Comparison of ENCODE assay signal across 19 mouse cellular contexts in genomic region chr10:96595435-96596132, GRCm38 (mm10). TPM values are rescaled to one million over a fixed set of nuclear protein-coding genes. Genes with fewer than 3 reads are reported as not detected.
DNase-seq lines count a peak whose midpoint lies in the region; ATAC-seq and TF ChIP-seq lines count a peak whose summit lies in the region.
"Had no signal": no experiment of that assay in that cellular context is flagged by ENCODE, and none has a peak within 500 bp of the region (broad histone marks: within the 10 kb centered on the region; RNA-seq: fewer than 3 reads in every experiment).

No protein-coding gene starts in this region.

- in situ Hi-C loops in CH12.LX (cut with MboI; ENCODE audit: low pct_ligation_motif_present, low pct_unique_long_range_greater_than_20kb, low sequenced_read_pairs) = no loop called here

- TF ChIP-seq RAD21 in CH12.LX (IDR thresholded peaks at IDR 0.05; ENCODE audit: low read depth, low read length) = no peak

- peak; percentile 34; the same call in 1 of the 2 replicates for ATAC-seq in megakaryocyte, adult 5-6 weeks (ENCODE audit: poor library complexity, severe bottlenecking)
- ATAC-seq: CD4-positive, CD25-positive, alpha-beta regulatory T cell, adult 4 months; forebrain, embryonic 16.5 days; hindbrain, embryonic 16.5 days had no signal

- peak in 1 of 2 experiments; percentile 47 for DNase-seq in spleen, adult 2 months (ENCODE audit: low read depth in 1 of 2, low spot score in 2 of 2)
- no peak for DNase-seq in spleen, postnatal 14 days (ENCODE audit: low spot score in 2 of 2)
- DNase-seq in CH12.LX (ENCODE audit: extremely low read depth) = peak; percentile 39
- DNase-seq in splenic B cell, adult 2 months (ENCODE audit: low read depth, low spot score) = peak; percentile 65
- DNase-seq in testis, postnatal 14 days (ENCODE audit: low spot score) = no peak
- no peak for DNase-seq in left cerebral cortex, adult 2 months (ENCODE audit: extremely low spot score in 1 of 2, low spot score in 2 of 2)
- DNase-seq: adrenal gland, postnatal 10 days; cerebellum, adult 11 months; cerebellum, adult 8-10 months; cerebellum, postnatal 14 days; gastrocnemius, postnatal 10 days; heart, adult 2 months had no signal

- no peak overlapping the region for H3K9ac ChIP-seq in CH12.LX (ENCODE audit: insufficient read depth, low read depth)
- H3K9ac ChIP-seq: embryonic facial prominence, embryonic 13.5 days; forebrain, embryonic 12.5 days; heart, embryonic 12.5 days had no signal

- peak overlapping the region; percentile 63 for H3K27ac ChIP-seq in spleen, adult 2 months (ENCODE audit: insufficient read depth, low read length)
- no peak overlapping the region for H3K27ac ChIP-seq in CH12.LX (ENCODE audit: insufficient read depth, low read depth)
- H3K27ac ChIP-seq in left cerebral cortex, adult 2 months = no peak overlapping the region
- H3K27ac ChIP-seq: embryonic facial prominence, embryonic 13.5 days; forebrain, embryonic 12.5 days; heart, adult 2 months had no signal

- TF ChIP-seq EP300 in CH12.LX (IDR thresholded peaks at IDR 0.05; ENCODE audit: low read length) = 0 out of 2 replicates have a peak, but pooled peaks have one; percentile 20

- H3K4me2 ChIP-seq in CH12.LX (ENCODE audit: insufficient read depth, low read depth, poor library complexity, severe bottlenecking) = peak overlapping the region; percentile 73
- H3K4me2 ChIP-seq: embryonic facial prominence, embryonic 13.5 days; forebrain, embryonic 12.5 days; heart, embryonic 12.5 days had no signal

- no peak for TF ChIP-seq CTCF in spleen, adult 2 months (IDR thresholded peaks at IDR 0.05; ENCODE audit: extremely low read depth, insufficient read depth, insufficient read length, insufficient replicate concordance)
- no peak for TF ChIP-seq CTCF in CH12.LX (conservative IDR thresholded peaks at IDR 0.05 in 1 of 2, IDR thresholded peaks at IDR 0.05 in 1 of 2; ENCODE audit: low read depth in 2 of 2, low read length in 2 of 2)
- TF ChIP-seq CTCF in left cerebral cortex, adult 2 months (IDR thresholded peaks at IDR 0.05) = no peak

- no peaks in the 10 kb centered on the region for H3K79me2 ChIP-seq in CH12.LX (replicated peaks; ENCODE audit: control insufficient read depth, extremely low read depth, insufficient read depth, poor library complexity, severe bottlenecking)

- H3K27me3 ChIP-seq in spleen, adult 2 months (ENCODE audit: control insufficient read depth, insufficient read depth, low read length) = no peaks in the 10 kb centered on the region
- no peaks in the 10 kb centered on the region for H3K27me3 ChIP-seq in CH12.LX (replicated peaks)
- H3K27me3 ChIP-seq in splenic B cell, adult 2 months (ENCODE audit: control insufficient read depth, insufficient read depth, low read length, poor library complexity, severe bottlenecking) = no peaks in the 10 kb centered on the region
- H3K27me3 ChIP-seq: embryonic facial prominence, embryonic 13.5 days; forebrain, embryonic 12.5 days had no signal

- peak overlapping the region; percentile 30; the same call in 1 of the 2 replicates for H3K4me3 ChIP-seq in spleen, adult 2 months (ENCODE audit: extremely low read depth, insufficient read depth, insufficient read length)
- H3K4me3 ChIP-seq in CH12.LX (replicated peaks in 1 of 3; ENCODE audit: low read depth in 2 of 3, low read length in 2 of 3, poor library complexity in 1 of 3) = no peak overlapping the region
- no peak overlapping the region for H3K4me3 ChIP-seq in left cerebral cortex, adult 2 months
- H3K4me3 ChIP-seq: embryonic facial prominence, embryonic 13.5 days; forebrain, embryonic 12.5 days; heart, adult 2 months; heart, embryonic 12.5 days had no signal

- TF ChIP-seq POLR2A in spleen, adult 2 months (IDR thresholded peaks at IDR 0.05; ENCODE audit: low read depth, low read length) = no peak
- no peak for TF ChIP-seq POLR2A in CH12.LX (IDR thresholded peaks at IDR 0.05; ENCODE audit: low read depth, low read length)

- dilution Hi-C loops in CH12.LX (cut with MboI; ENCODE audit: extremely low pct_ligation_motif_present, extremely low pct_unique_long_range_greater_than_20kb, low sequenced_read_pairs) = no loop called here

- intact Hi-C loops in left cerebral cortex, adult 2 months (cut with DNase I) = no loop called here

- H3K9me3 ChIP-seq in CH12.LX (replicated peaks; ENCODE audit: low read length) = no peaks in the 10 kb centered on the region
- H3K9me3 ChIP-seq: embryonic facial prominence, embryonic 13.5 days; forebrain, embryonic 12.5 days; heart, embryonic 12.5 days had no signal

- H3K36me3 ChIP-seq in spleen, adult 2 months (ENCODE audit: control insufficient read depth, insufficient read depth, low read length) = no peaks in the 10 kb centered on the region
- no peaks in the 10 kb centered on the region for H3K36me3 ChIP-seq in CH12.LX (replicated peaks in 1 of 2; ENCODE audit: control insufficient read depth in 1 of 2, insufficient read depth in 1 of 2, low read length in 1 of 2)
- H3K36me3 ChIP-seq in splenic B cell, adult 2 months (ENCODE audit: control insufficient read depth, insufficient read depth, low read length, poor library complexity, severe bottlenecking) = no peaks in the 10 kb centered on the region
- H3K36me3 ChIP-seq: embryonic facial prominence, embryonic 13.5 days; forebrain, embryonic 12.5 days; heart, embryonic 12.5 days had no signal

- 43% methylated on average over 10 of the region's 10 CpGs for WGBS in spleen, adult 2 months

- H3K4me1 ChIP-seq in spleen, adult 2 months (ENCODE audit: control insufficient read depth, insufficient read depth, insufficient read length) = peaks cover 19% of the 10 kb centered on the region; the same call in 1 of the 2 replicates
- peaks cover 8 to 37% of the 10 kb centered on the region in 2 experiments; a peak in 3 of 4 replicates for H3K4me1 ChIP-seq in CH12.LX (ENCODE audit: control insufficient read depth in 1 of 2, insufficient read depth in 2 of 2)
- H3K4me1 ChIP-seq: forebrain, embryonic 12.5 days; heart, embryonic 12.5 days had no signal

TF ChIP-seq in CH12.LX, 34 proteins besides CTCF, POLR2A, EP300 and RAD21:
- TF ChIP-seq MAZ (IDR thresholded peaks at IDR 0.05; ENCODE audit: low read depth, low read length) (no peak), HCFC1 (IDR thresholded peaks at IDR 0.05; ENCODE audit: low read depth, low read length) (peak; percentile 23; the same call in 1 of the 2 replicates), JUND (conservative IDR thresholded peaks at IDR 0.05; ENCODE audit: low read depth, low read length) (no peak), ZNF384 (IDR thresholded peaks at IDR 0.05; ENCODE audit: low read depth, low read length) (no peak), NRF1 (IDR thresholded peaks at IDR 0.05; ENCODE audit: low read depth, low read length) (no peak), GABPA (IDR thresholded peaks at IDR 0.05; ENCODE audit: insufficient replicate concordance, low read depth, low read length) (no peak), IRF4 (IDR thresholded peaks at IDR 0.05; ENCODE audit: low read depth, low read length) (peak; percentile 29; the same call in 1 of the 2 replicates), E2F4 (IDR thresholded peaks at IDR 0.05; ENCODE audit: insufficient replicate concordance, low read depth, low read length) (no peak), MEF2A (IDR thresholded peaks at IDR 0.05; ENCODE audit: borderline replicate concordance, low read depth, low read length) (0 out of 2 replicates have a peak, but pooled peaks have one; percentile 25), KAT2A (IDR thresholded peaks at IDR 0.05; ENCODE audit: insufficient replicate concordance, low read length) (no peak), MXI1 (IDR thresholded peaks at IDR 0.05; ENCODE audit: low read depth, low read length) (peak; percentile 44; the same call in 1 of the 2 replicates), UBTF (IDR thresholded peaks at IDR 0.05; ENCODE audit: low read depth, low read length) (no peak), MYC (IDR thresholded peaks at IDR 0.05; ENCODE audit: low read depth, low read length) (peak; percentile 65; the same call in 1 of the 2 replicates), ELF1 (IDR thresholded peaks at IDR 0.05; ENCODE audit: low read depth, low read length) (peak; percentile 51; the same call in 1 of the 2 replicates), BHLHE40 (IDR thresholded peaks at IDR 0.05; ENCODE audit: low read depth, low read length) (peak; percentile 62; the same call in 1 of the 2 replicates), ZKSCAN1 (IDR thresholded peaks at IDR 0.05; ENCODE audit: borderline replicate concordance, low read depth, low read length) (no peak), RCOR1 (conservative IDR thresholded peaks at IDR 0.05; ENCODE audit: low read depth, low read length) (no peak)

RNA-seq across cellular contexts. Expression of gene Btg1, which starts 21.2 kb away (rescaled TPM):
- 139 and 152 TPM in 2 replicates for polyA plus RNA-seq in spleen, adult 2 months (2012; rRNA removed)
- total RNA-seq in CH12.LX (2012; rRNA removed) (17.7 and 25.1 TPM in 2 replicates), CH12.LX (2014; rRNA removed) (15.5 and 15.8 TPM in 2 replicates)
- 16.8 and 20.5 TPM in 2 replicates for polyA plus RNA-seq in CH12.LX (2012; ENCODE audit: insufficient read length, low read depth)
- 146 and 153 TPM in 2 replicates for total RNA-seq in megakaryocyte, adult 5-6 weeks (2015)
- total RNA-seq in megakaryocyte, adult 5-6 weeks (2017) = 157 and 197 TPM in 2 replicates
- total RNA-seq in left cerebral cortex, adult 2 months (2021) = 10 to 100 TPM; 35.2 to 36.4 TPM

Comparison
In these comparisons a context has a peak if more than half of its experiments do, and no peak if none do; other contexts are left out.
1. DNase-seq: peak in CH12.LX (single experiment) and splenic B cell, adult 2 months (single experiment); none in spleen, postnatal 14 days (0 of 2), testis, postnatal 14 days (single experiment) and left cerebral cortex, adult 2 months (0 of 2).